Mouse (Mus musculus) lung, postnatal 0 days (tissue): ENCODE data around the gene Cpd.

Experiments
- CTCF ChIP-seq: IDR thresholded peaks from 2 replicates; pipeline ENCODE4 v1.5.1; 2016; ENCODE audit warnings: antibody characterized with exemption, mild to moderate bottlenecking
- EP300 ChIP-seq: IDR thresholded peaks from 2 replicates; pipeline ENCODE4 v1.6.1; 2016; ENCODE audit warnings: antibody characterized with exemption, mild to moderate bottlenecking, control low read depth

GRCm38 (mm10) chr11:76745921-76746320, 100.9 kb downstream of the Cpd start:
- TF ChIP-seq CTCF (peak; percentile 27; the same call in 1 of the 2 replicates), EP300 (no peak)
